Mouse (Mus musculus) olfactory bulb, adult 2 months (tissue): ENCODE results near the gene Mkrn1.

Experiments
- CTCF ChIP-seq: fragments of 200-500 bp; IDR thresholded peaks from 2 replicates; pipeline ENCODE4 v1.5.1; 2012; ENCODE audit warnings: low read depth, mild to moderate bottlenecking, low read length, moderate library complexity; ENCODE audit not compliant: insufficient read depth
- POLR2A ChIP-seq: fragments of 200-500 bp; IDR thresholded peaks from 2 replicates; pipeline ENCODE4 v1.6.1; 2012; ENCODE audit warnings: mild to moderate bottlenecking, low read depth, low read length, moderate library complexity; ENCODE audit not compliant: insufficient read depth

- no peak for TF ChIP-seq CTCF
- no peak for TF ChIP-seq POLR2A
Observed at GRCm38 (mm10) chr6:39447429-39448185, 27.3 kb upstream of the Mkrn1 start.
